Comparison of ENCODE assay signal across 8 mouse cellular contexts in the genomic region with DNA sequence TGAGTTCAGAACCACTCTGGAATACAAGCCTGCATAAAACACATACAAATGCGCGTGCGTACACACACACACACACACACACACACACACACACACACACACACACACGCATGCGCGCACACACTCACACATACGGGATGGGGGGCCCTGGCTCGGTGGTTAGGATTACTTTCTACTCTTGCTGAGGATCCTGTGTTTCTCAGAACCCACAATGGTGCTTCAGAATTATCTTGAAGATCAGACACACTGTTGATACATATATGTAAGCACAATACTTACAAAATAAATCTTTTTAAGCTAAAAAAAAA. TPM values are rescaled to one million over a fixed set of nuclear protein-coding genes. Genes with fewer than 3 reads are reported as not detected.
DNase-seq lines count a peak whose midpoint lies in the region; ATAC-seq and TF ChIP-seq lines count a peak whose summit lies in the region.

No protein-coding gene starts in this region.

- H3K9me3 ChIP-seq in neural tube, embryonic 11.5 days (ENCODE audit: control insufficient read depth, low read length), result no peaks in the 10 kb centered on the region
- H3K9me3 ChIP-seq in limb, embryonic 15.5 days, result no peaks in the 10 kb centered on the region
- no peaks in the 10 kb centered on the region for H3K9me3 ChIP-seq in stomach, embryonic 14.5 days (ENCODE audit: control insufficient read depth, low read depth, low read length)

- H3K4me2 ChIP-seq in neural tube, embryonic 11.5 days (ENCODE audit: low read depth), result peak overlapping the region; percentile 58
- H3K4me2 ChIP-seq in limb, embryonic 15.5 days, result peak overlapping the region; percentile 85
- peak overlapping the region; percentile 33; the same call in 1 of the 2 replicates for H3K4me2 ChIP-seq in stomach, embryonic 14.5 days (replicated peaks; ENCODE audit: low read depth, low read length)

- peak overlapping the region; percentile 74 for H3K4me3 ChIP-seq in gastrocnemius, adult 2 months
- peak overlapping the region; percentile 6; the same call in 1 of the 2 replicates for H3K4me3 ChIP-seq in neural tube, embryonic 11.5 days (ENCODE audit: low read depth, low read length)
- peak overlapping the region; percentile 91; the same call in 1 of the 2 replicates for H3K4me3 ChIP-seq in limb, embryonic 15.5 days
- H3K4me3 ChIP-seq in stomach, embryonic 14.5 days (ENCODE audit: low read depth, low read length), result no peak overlapping the region

- ATAC-seq in neural tube, embryonic 11.5 days (ENCODE audit: insufficient read depth, low FRiP score, low TSS enrichment), result peak; percentile 28; the same call in 1 of the 2 replicates
- ATAC-seq in limb, embryonic 15.5 days (ENCODE audit: insufficient number of reproducible peaks, low FRiP score, low TSS enrichment, low read depth), result no peak
- ATAC-seq in stomach, embryonic 14.5 days (ENCODE audit: insufficient number of reproducible peaks, insufficient read depth, low FRiP score, low read depth), result no peak
- no peak for ATAC-seq in granulocyte monocyte progenitor cell, adult 5-6 weeks (replicated peaks; ENCODE audit: poor library complexity, severe bottlenecking)

- DNase-seq in gastrocnemius, adult 2 months, result no peak
- DNase-seq in gastrocnemius, adult 8-10 months (ENCODE audit: low spot score in 2 of 2), result no peak
- no peak for DNase-seq in neural tube, embryonic 11.5 days (ENCODE audit: low spot score)
- no peak for DNase-seq in neural tube, embryonic 10.5 days (ENCODE audit: extremely low spot score, low spot score)
- DNase-seq in B cell, adult 2 months, result no peak

- TF ChIP-seq CTCF in gastrocnemius, adult 2 months (IDR thresholded peaks at IDR 0.05), result no peak

- peaks cover 10% of the 10 kb centered on the region for H3K4me1 ChIP-seq in neural tube, embryonic 11.5 days (ENCODE audit: control insufficient read depth, insufficient read depth, low read length)
- peaks cover 22% of the 10 kb centered on the region for H3K4me1 ChIP-seq in limb, embryonic 15.5 days
- H3K4me1 ChIP-seq in stomach, embryonic 14.5 days (ENCODE audit: control insufficient read depth, insufficient read depth, low read length), result peaks cover 10% of the 10 kb centered on the region

- H3K9ac ChIP-seq in neural tube, embryonic 11.5 days (ENCODE audit: low read length), result no peak overlapping the region
- no peak overlapping the region for H3K9ac ChIP-seq in limb, embryonic 15.5 days
- H3K9ac ChIP-seq in stomach, embryonic 14.5 days (replicated peaks; ENCODE audit: low read depth, low read length), result no peak overlapping the region

- no peaks in the 10 kb centered on the region for H3K36me3 ChIP-seq in neural tube, embryonic 11.5 days (ENCODE audit: control insufficient read depth, insufficient read depth, low read length)
- H3K36me3 ChIP-seq in limb, embryonic 15.5 days, result no peaks in the 10 kb centered on the region
- no peaks in the 10 kb centered on the region for H3K36me3 ChIP-seq in stomach, embryonic 14.5 days (ENCODE audit: control insufficient read depth, insufficient read depth, low read length)

- peak overlapping the region; percentile 99 for H3K27ac ChIP-seq in gastrocnemius, adult 2 months
- no peak overlapping the region for H3K27ac ChIP-seq in neural tube, embryonic 11.5 days (ENCODE audit: low read depth, low read length)
- H3K27ac ChIP-seq in limb, embryonic 15.5 days, result no peak overlapping the region
- H3K27ac ChIP-seq in stomach, embryonic 14.5 days (ENCODE audit: low read length), result no peak overlapping the region

- intact Hi-C loops in gastrocnemius, adult 2 months (cut with DNase I), result loop anchor here (10.0 kb wide), 1 partner anchor 373 kb away; no protein-coding TSS in a partner anchor

- no peaks in the 10 kb centered on the region for H3K27me3 ChIP-seq in neural tube, embryonic 11.5 days (ENCODE audit: control insufficient read depth, insufficient read depth, low read length)
- H3K27me3 ChIP-seq in limb, embryonic 15.5 days, result no peaks in the 10 kb centered on the region
- no peaks in the 10 kb centered on the region for H3K27me3 ChIP-seq in stomach, embryonic 14.5 days (ENCODE audit: control insufficient read depth, insufficient read depth, low read length)

- WGBS in neural tube, embryonic 11.5 days, result 87% methylated on average over 8 of the region's 8 CpGs
- 83% methylated on average over 8 of the region's 8 CpGs for WGBS in limb, embryonic 15.5 days
- 77% methylated on average over 8 of the region's 8 CpGs for WGBS in stomach, embryonic 14.5 days

RNA-seq across cellular contexts. Expression of a gene that starts 0.7 kb away (rescaled TPM):
- total RNA-seq in gastrocnemius, adult 2 months (2021), result 100 to 1,000 TPM; 223 to 239 TPM
- 100 to 1,000 TPM; 223 to 283 (median 240) TPM for total RNA-seq in gastrocnemius, adult 8-10 months (2022)
- 107 and 114 TPM in 2 replicates for polyA plus RNA-seq in neural tube, embryonic 11.5 days (2014; fragmentation: Nextera tagmentation; extraction: Ambion mirVana)
- 89.7 and 94.1 TPM in 2 replicates for polyA plus RNA-seq in limb, embryonic 15.5 days (2015; fragmentation: Nextera tagmentation; extraction: Ambion mirVana)
- 82.8 and 86.4 TPM in 2 replicates for polyA plus RNA-seq in stomach, embryonic 14.5 days (2014; fragmentation: Nextera tagmentation; extraction: Ambion mirVana)
- 45.2 and 61.7 TPM in 2 replicates for total RNA-seq in granulocyte monocyte progenitor cell, adult 5-6 weeks (2014; fragmentation: Nextera tagmentation)
- 33.0 and 48.3 TPM in 2 replicates for total RNA-seq in granulocyte monocyte progenitor cell, adult 5-6 weeks (2017)

RNA-seq across cellular contexts. Expression of a gene that starts 39.1 kb away (rescaled TPM):
- total RNA-seq in gastrocnemius, adult 2 months (2021), result 10 to 100 TPM; 43.7 to 55.7 TPM
- 10 to 100 TPM; 49.2 to 59.3 (median 51.8) TPM for total RNA-seq in gastrocnemius, adult 8-10 months (2022)
- 60.4 and 62.1 TPM in 2 replicates for polyA plus RNA-seq in neural tube, embryonic 11.5 days (2014; fragmentation: Nextera tagmentation; extraction: Ambion mirVana)
- 15.9 and 19.1 TPM in 2 replicates for polyA plus RNA-seq in limb, embryonic 15.5 days (2015; fragmentation: Nextera tagmentation; extraction: Ambion mirVana)
- polyA plus RNA-seq in stomach, embryonic 14.5 days (2014; fragmentation: Nextera tagmentation; extraction: Ambion mirVana), result 15.7 and 16.3 TPM in 2 replicates
- 14.8 and 21.9 TPM in 2 replicates for total RNA-seq in granulocyte monocyte progenitor cell, adult 5-6 weeks (2014; fragmentation: Nextera tagmentation)
- 8.3 and 12.9 TPM in 2 replicates for total RNA-seq in granulocyte monocyte progenitor cell, adult 5-6 weeks (2017)

Comparison
In these comparisons a context has a peak if more than half of its experiments do, and no peak if none do; other contexts are left out.
1. H3K4me2 ChIP-seq: peak in every context shown above with its lines; median percentile 85 in limb, embryonic 15.5 days; 58 in neural tube, embryonic 11.5 days; 33 in stomach, embryonic 14.5 days.